Mouse (Mus musculus): ENCODE measurements around the gene Gna15. TPM values are rescaled to one million over a fixed set of nuclear protein-coding genes. Genes with fewer than 3 reads are reported as not detected.

The Gna15 gene
- polyA plus RNA-seq (2012; fragmentation: generic; extraction: Trizol) = not detected

DNA sequence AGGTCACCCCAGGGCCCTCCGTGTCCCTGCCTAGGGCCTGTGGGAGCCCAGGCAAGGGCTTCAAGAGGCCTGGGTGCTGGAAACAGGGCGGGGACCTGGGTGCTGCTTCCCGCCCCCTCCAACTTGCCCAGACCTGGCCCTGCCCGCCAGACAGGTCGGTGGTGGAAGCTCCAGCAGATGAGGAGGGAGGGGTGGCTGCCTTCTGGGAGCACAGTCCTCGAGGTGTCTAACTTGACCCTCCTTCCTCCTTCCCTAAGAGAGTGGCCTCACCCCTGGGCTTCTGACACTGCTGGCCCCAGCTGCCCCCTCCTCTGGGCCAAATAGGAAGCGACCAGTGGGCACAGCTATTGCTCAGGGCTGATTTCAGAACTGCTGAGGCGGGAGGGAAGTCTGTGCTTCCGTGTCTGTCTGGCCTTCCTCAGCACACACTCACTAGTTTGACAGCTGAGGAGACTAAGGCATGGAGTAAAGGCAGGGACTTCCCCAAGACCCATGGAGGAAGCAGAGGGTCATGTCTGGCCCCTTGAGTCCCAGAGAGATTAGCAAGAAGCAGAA lies at the start of gene Gna15:
Gna15 (minus strand) TSS at position 175 of the 555 bp plus-strand sequence.
- H3K79me2 ChIP-seq (ENCODE audit: control insufficient read depth, insufficient read depth) = no peaks in the 10 kb centered on the region
- peaks cover 7% of the 10 kb centered on the region for H3K27me3 ChIP-seq (ENCODE audit: control insufficient read depth, insufficient read depth, insufficient read length)
- TF ChIP-seq SRF (IDR thresholded peaks at IDR 0.05; ENCODE audit: control insufficient read depth, insufficient read length, low read depth) (no peak), TCF12 (IDR thresholded peaks at IDR 0.05; ENCODE audit: insufficient read depth, poor library complexity, severe bottlenecking) (no peak), USF1 (IDR thresholded peaks at IDR 0.05; ENCODE audit: low read depth) (no peak), CEBPB (IDR thresholded peaks at IDR 0.05; ENCODE audit: insufficient read depth, poor library complexity, severe bottlenecking) (no peak), E2F4 (IDR thresholded peaks at IDR 0.05; ENCODE audit: insufficient read depth) (no peak), MYOG (IDR thresholded peaks at IDR 0.05; ENCODE audit: control insufficient read depth in 1 of 3, insufficient read depth in 1 of 3, insufficient read length in 2 of 3, low read depth in 2 of 3) (no peak), REST (IDR thresholded peaks at IDR 0.05; ENCODE audit: insufficient read depth, insufficient read length) (no peak), MYOD1 (IDR thresholded peaks at IDR 0.05; ENCODE audit: control insufficient read depth in 1 of 3, insufficient read length in 2 of 3, low read depth in 2 of 3) (no peak), MAX (IDR thresholded peaks at IDR 0.05; ENCODE audit: low read depth) (no peak), TCF3 (IDR thresholded peaks at IDR 0.05; ENCODE audit: insufficient read length, low read depth) (no peak), POLR2A (IDR thresholded peaks at IDR 0.05; ENCODE audit: insufficient read length, low read depth) (no peak), POLR2AphosphoS2 (IDR thresholded peaks at IDR 0.05; ENCODE audit: insufficient read length, low read depth) (no peak)
- H3ac ChIP-seq (ENCODE audit: control insufficient read depth, insufficient read length) = no peak within 1 kb of the TSS
- no peak within 1 kb of the TSS for H3K4me3 ChIP-seq
- no peaks in the 10 kb centered on the region for H3K36me3 ChIP-seq (ENCODE audit: control insufficient read depth, insufficient read depth)
- H3K4me2 ChIP-seq (ENCODE audit: low read depth) = no peak within 1 kb of the TSS

DNA sequence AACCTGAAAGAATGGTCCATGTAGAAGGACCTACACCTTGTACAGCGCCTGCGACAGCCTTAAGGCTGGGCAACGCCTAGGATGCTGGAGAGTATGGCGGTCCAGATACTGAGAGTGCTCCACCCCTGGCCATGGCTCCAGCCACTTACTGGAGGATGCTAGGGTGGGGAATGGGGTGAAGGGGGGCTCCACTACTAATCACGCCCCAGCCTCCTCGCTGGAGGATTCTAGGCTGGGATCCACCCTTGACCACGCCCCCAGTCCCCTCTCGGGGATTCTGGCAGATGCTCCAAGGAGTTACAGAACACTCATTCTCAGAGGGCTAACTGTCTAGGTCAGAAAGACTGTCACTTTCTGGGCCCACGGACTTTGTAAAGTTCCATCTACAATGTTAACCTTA lies 49.0 kb upstream of the Gna15 start:
- TF ChIP-seq POLR2A (IDR thresholded peaks at IDR 0.05; ENCODE audit: insufficient read length, low read depth) = no peak
- TF ChIP-seq USF1 (IDR thresholded peaks at IDR 0.05; ENCODE audit: low read depth) = no peak
- TF ChIP-seq MYOD1 (IDR thresholded peaks at IDR 0.05; ENCODE audit: control insufficient read depth in 1 of 3, insufficient read length in 2 of 3, low read depth in 2 of 3) = no peak
- no peak for TF ChIP-seq SRF (IDR thresholded peaks at IDR 0.05; ENCODE audit: control insufficient read depth, insufficient read length, low read depth)
- TF ChIP-seq CEBPB (IDR thresholded peaks at IDR 0.05; ENCODE audit: insufficient read depth, poor library complexity, severe bottlenecking) = no peak
- TF ChIP-seq MYOG (IDR thresholded peaks at IDR 0.05; ENCODE audit: control insufficient read depth in 1 of 3, insufficient read depth in 1 of 3, insufficient read length in 2 of 3, low read depth in 2 of 3) = no peak
- no peak for TF ChIP-seq MAX (IDR thresholded peaks at IDR 0.05; ENCODE audit: low read depth)
- TF ChIP-seq REST (IDR thresholded peaks at IDR 0.05; ENCODE audit: insufficient read depth, insufficient read length) = no peak
- no peak for TF ChIP-seq POLR2AphosphoS2 (IDR thresholded peaks at IDR 0.05; ENCODE audit: insufficient read length, low read depth)
- TF ChIP-seq TCF3 (IDR thresholded peaks at IDR 0.05; ENCODE audit: insufficient read length, low read depth) = no peak
- TF ChIP-seq TCF12 (IDR thresholded peaks at IDR 0.05; ENCODE audit: insufficient read depth, poor library complexity, severe bottlenecking) = no peak
- no peak for TF ChIP-seq E2F4 (IDR thresholded peaks at IDR 0.05; ENCODE audit: insufficient read depth)
- H3K36me3 ChIP-seq (ENCODE audit: control insufficient read depth, insufficient read depth) = no peaks in the 10 kb centered on the region
- no peaks in the 10 kb centered on the region for H3K79me2 ChIP-seq (ENCODE audit: control insufficient read depth, insufficient read depth)
- no peak overlapping the region for H3ac ChIP-seq (ENCODE audit: control insufficient read depth, insufficient read length)
- no peak overlapping the region for H3K4me3 ChIP-seq
- no peaks in the 10 kb centered on the region for H3K27me3 ChIP-seq (ENCODE audit: control insufficient read depth, insufficient read depth, insufficient read length)
- H3K4me2 ChIP-seq (ENCODE audit: low read depth) = no peak overlapping the region

GRCm38 (mm10) chr10:81572133-81572671 lies 48.2 kb upstream of the Gna15 start:
- Histone ChIP-seq H3K36me3 (ENCODE audit: control insufficient read depth, insufficient read depth) (no peaks in the 10 kb centered on the region), H3K79me2 (ENCODE audit: control insufficient read depth, insufficient read depth) (no peaks in the 10 kb centered on the region), H3K4me2 (ENCODE audit: low read depth) (peak overlapping the region; percentile 100), H3ac (ENCODE audit: control insufficient read depth, insufficient read length) (no peak overlapping the region), H3K4me3 (peak overlapping the region; percentile 32), H3K27me3 (ENCODE audit: control insufficient read depth, insufficient read depth, insufficient read length) (no peaks in the 10 kb centered on the region)
- TF ChIP-seq USF1 (IDR thresholded peaks at IDR 0.05; ENCODE audit: low read depth) (no peak), CEBPB (IDR thresholded peaks at IDR 0.05; ENCODE audit: insufficient read depth, poor library complexity, severe bottlenecking) (no peak), MYOD1 (IDR thresholded peaks at IDR 0.05; ENCODE audit: control insufficient read depth in 1 of 3, insufficient read length in 2 of 3, low read depth in 2 of 3) (no peak), TCF12 (IDR thresholded peaks at IDR 0.05; ENCODE audit: insufficient read depth, poor library complexity, severe bottlenecking) (no peak), POLR2AphosphoS2 (IDR thresholded peaks at IDR 0.05; ENCODE audit: insufficient read length, low read depth) (no peak), SRF (IDR thresholded peaks at IDR 0.05; ENCODE audit: control insufficient read depth, insufficient read length, low read depth) (no peak), E2F4 (IDR thresholded peaks at IDR 0.05; ENCODE audit: insufficient read depth) (no peak), POLR2A (IDR thresholded peaks at IDR 0.05; ENCODE audit: insufficient read length, low read depth) (no peak), MYOG (IDR thresholded peaks at IDR 0.05; ENCODE audit: control insufficient read depth in 1 of 3, insufficient read depth in 1 of 3, insufficient read length in 2 of 3, low read depth in 2 of 3) (no peak), REST (IDR thresholded peaks at IDR 0.05; ENCODE audit: insufficient read depth, insufficient read length) (no peak), TCF3 (IDR thresholded peaks at IDR 0.05; ENCODE audit: insufficient read length, low read depth) (no peak), MAX (IDR thresholded peaks at IDR 0.05; ENCODE audit: low read depth) (no peak)

DNA sequence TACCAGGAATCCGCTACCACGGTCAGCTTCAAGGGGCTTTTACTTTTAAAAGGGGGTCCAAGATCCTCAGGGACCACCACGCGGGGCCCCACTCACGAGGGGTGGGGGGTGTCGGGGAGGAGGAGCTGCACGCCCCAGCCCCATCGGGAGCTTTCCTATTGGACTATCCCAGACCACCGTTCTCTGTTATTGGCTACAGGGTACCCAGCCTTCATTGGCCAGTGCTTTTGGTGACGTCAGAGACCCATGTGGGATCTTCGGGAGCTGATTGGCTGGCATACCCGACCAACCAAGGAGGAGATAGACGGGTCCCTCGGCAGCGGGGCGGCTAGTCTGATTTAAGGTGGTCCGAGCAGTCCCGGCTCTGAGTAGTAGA lies 47.5 kb upstream of the Gna15 start:
- no peak overlapping the region for H3ac ChIP-seq (ENCODE audit: control insufficient read depth, insufficient read length)
- no peaks in the 10 kb centered on the region for H3K79me2 ChIP-seq (ENCODE audit: control insufficient read depth, insufficient read depth)
- no peaks in the 10 kb centered on the region for H3K27me3 ChIP-seq (ENCODE audit: control insufficient read depth, insufficient read depth, insufficient read length)
- H3K4me2 ChIP-seq (ENCODE audit: low read depth) = peak overlapping the region; percentile 100
- no peaks in the 10 kb centered on the region for H3K36me3 ChIP-seq (ENCODE audit: control insufficient read depth, insufficient read depth)
- peak overlapping the region; percentile 32 for H3K4me3 ChIP-seq
- TF ChIP-seq TCF12 (IDR thresholded peaks at IDR 0.05; ENCODE audit: insufficient read depth, poor library complexity, severe bottlenecking) (no peak), TCF3 (IDR thresholded peaks at IDR 0.05; ENCODE audit: insufficient read length, low read depth) (peak; percentile 65)

Data from myocyte (in vitro differentiated cells).